Mouse (Mus musculus): ENCODE data around the gene Uqcc2.

- TF ChIP-seq POLR2A (IDR thresholded peaks at IDR 0.05; ENCODE audit: borderline replicate concordance, control insufficient read depth, low read depth, low read length), result no peak
- no peak for TF ChIP-seq CTCF (IDR thresholded peaks at IDR 0.05; ENCODE audit: control insufficient read depth, insufficient read depth, low read length)
These were observed 46.1 kb upstream of the Uqcc2 start for GRCm38 (mm10) chr17:27179681-27180280.

Measured in bone marrow, adult 2 months (tissue).